Mouse (Mus musculus): ENCODE data around the gene Ctla4. TPM values are rescaled to one million over a fixed set of nuclear protein-coding genes. Genes with fewer than 3 reads are reported as not detected.

The Ctla4 gene
- polyA plus RNA-seq (2012; rRNA removed): 0.20 TPM in 1 of 2 replicates, not detected in the other

GRCm38 (mm10) chr1:60886981-60887380, at the start of gene Ctla4:
Gene Ctla4, plus strand, starts transcription at chr1:60887000.

Other genes starting within 250 kb of the Ctla4 start
- 0.30 and 0.36 TPM in 2 replicates for gene Cd28, start 170.2 kb upstream of the Ctla4 start, polyA plus RNA-seq (2012; rRNA removed)
- 0.13 and 0.14 TPM in 2 replicates for gene Icos, start 90.9 kb downstream of the Ctla4 start, polyA plus RNA-seq (2012; rRNA removed)

Data from colon, adult 2 months (tissue).